Mouse (Mus musculus) E14TG2a.4 (cell line): ENCODE data around the gene Ccdc184.

Experiments
- H3K27me3 ChIP-seq: 2 replicates; pipeline ENCODE4 v1.6.1; 2014; ENCODE audit warnings: low read length, control low read depth; ENCODE audit not compliant: insufficient read depth
- H3K36me3 ChIP-seq: 2 replicates; pipeline ENCODE4 v1.6.1; 2014; ENCODE audit warnings: low read length, control low read depth; ENCODE audit not compliant: insufficient read depth
- H3K4me1 ChIP-seq: replicated peaks from 2 replicates; pipeline ENCODE4 v1.6.1; 2014; ENCODE audit warnings: low read depth, low read length, control low read depth
- H3K4me3 ChIP-seq: replicated peaks from 2 replicates; pipeline ENCODE4 v1.5.1; 2014; ENCODE audit warnings: mild to moderate bottlenecking, low read length
- H3K9me3 ChIP-seq: 2 replicates; pipeline ENCODE4 v1.6.1; 2014; ENCODE audit warnings: low read length, control low read depth
- CTCF ChIP-seq: conservative IDR thresholded peaks from 2 replicates; pipeline ENCODE4 v1.5.1; 2014; ENCODE audit warnings: low read length
- NANOG ChIP-seq: IDR thresholded peaks from 2 replicates; pipeline ENCODE4 v1.6.1; 2014; ENCODE audit warnings: borderline replicate concordance, low read length, mixed read lengths
- POU5F1 ChIP-seq: IDR thresholded peaks from 2 replicates; pipeline ENCODE4 v1.6.1; 2014; ENCODE audit warnings: low read length, borderline replicate concordance

Gene Ccdc184

GRCm38 (mm10) chr15:98162561-98162960 is 4.4 kb upstream of the Ccdc184 start:
- Histone ChIP-seq H3K27me3 (peaks cover 24% of the 10 kb centered on the region), H3K36me3 (no peaks in the 10 kb centered on the region), H3K4me1 (peaks cover 22% of the 10 kb centered on the region), H3K4me3 (no peak overlapping the region), H3K9me3 (0 out of 2 replicates have a peak, but pooled peaks cover 4% of the 10 kb centered on the region)
- TF ChIP-seq POU5F1 = no peak
- TF ChIP-seq CTCF = no peak
- TF ChIP-seq NANOG = no peak

GRCm38 (mm10) chr15:98165525-98165924 is 1.4 kb upstream of the Ccdc184 start, which contains the start of gene Asb8:
Gene Asb8 (minus strand): TSS chr15:98165625.
- Histone ChIP-seq H3K9me3 (0 out of 2 replicates have a peak, but pooled peaks cover 4% of the 10 kb centered on the region), H3K4me1 (peaks cover 32% of the 10 kb centered on the region), H3K4me3 (no peak within 1 kb of the TSS), H3K36me3 (no peaks in the 10 kb centered on the region), H3K27me3 (peaks cover 53% of the 10 kb centered on the region)
- TF ChIP-seq NANOG = no peak
- TF ChIP-seq POU5F1 = no peak
- TF ChIP-seq CTCF = no peak

GRCm38 (mm10) chr15:98167645-98168621 is 975 bp downstream of the Ccdc184 start:
- peak overlapping the region; percentile 81 for H3K4me3 ChIP-seq
- H3K4me1 ChIP-seq = peaks cover 21% of the 10 kb centered on the region
- no peaks in the 10 kb centered on the region for H3K36me3 ChIP-seq
- H3K27me3 ChIP-seq = peaks cover 61% of the 10 kb centered on the region
- TF ChIP-seq CTCF (no peak), NANOG (no peak), POU5F1 (no peak)
- 0 out of 2 replicates have a peak, but pooled peaks cover 4% of the 10 kb centered on the region for H3K9me3 ChIP-seq

- peaks cover 21% of the 10 kb centered on the region for H3K4me1 ChIP-seq
- H3K4me3 ChIP-seq = peak overlapping the region; percentile 81
- TF ChIP-seq CTCF (no peak), POU5F1 (no peak), NANOG (no peak)
- 0 out of 2 replicates have a peak, but pooled peaks cover 4% of the 10 kb centered on the region for H3K9me3 ChIP-seq
- H3K36me3 ChIP-seq = no peaks in the 10 kb centered on the region
- peaks cover 65% of the 10 kb centered on the region for H3K27me3 ChIP-seq
These were observed 1.7 kb downstream of the Ccdc184 start for GRCm38 (mm10) chr15:98168622-98169004.

GRCm38 (mm10) chr15:98170365-98170764 is 3.4 kb downstream of the Ccdc184 start:
- Histone ChIP-seq H3K27me3 (peaks cover 66% of the 10 kb centered on the region), H3K4me1 (peaks cover 21% of the 10 kb centered on the region), H3K36me3 (no peaks in the 10 kb centered on the region), H3K9me3 (0 out of 2 replicates have a peak, but pooled peaks cover 4% of the 10 kb centered on the region), H3K4me3 (no peak overlapping the region)
- TF ChIP-seq NANOG (no peak), CTCF (no peak), POU5F1 (no peak)

- Histone ChIP-seq H3K36me3 (no peaks in the 10 kb centered on the region), H3K4me1 (peaks cover 21% of the 10 kb centered on the region), H3K27me3 (peaks cover 61% of the 10 kb centered on the region), H3K4me3 (no peak overlapping the region), H3K9me3 (0 out of 2 replicates have a peak, but pooled peaks cover 4% of the 10 kb centered on the region)
- TF ChIP-seq POU5F1 (no peak), NANOG (no peak)
These were observed 4.0 kb downstream of the Ccdc184 start for GRCm38 (mm10) chr15:98170917-98171316.

- H3K27me3 ChIP-seq = peaks cover 60% of the 10 kb centered on the region
- TF ChIP-seq NANOG = no peak
- no peak for TF ChIP-seq POU5F1
- no peak for TF ChIP-seq CTCF
- peaks cover 20% of the 10 kb centered on the region for H3K4me1 ChIP-seq
- H3K36me3 ChIP-seq = no peaks in the 10 kb centered on the region
- 0 out of 2 replicates have a peak, but pooled peaks cover under 1% of the 10 kb centered on the region for H3K9me3 ChIP-seq
- no peak overlapping the region for H3K4me3 ChIP-seq
These were observed 5.2 kb downstream of the Ccdc184 start for GRCm38 (mm10) chr15:98172113-98172512.

- Histone ChIP-seq H3K36me3 (no peaks in the 10 kb centered on the region), H3K9me3 (no peaks in the 10 kb centered on the region), H3K4me1 (peaks cover 6% of the 10 kb centered on the region), H3K4me3 (no peak overlapping the region), H3K27me3 (peaks cover 51% of the 10 kb centered on the region)
- TF ChIP-seq POU5F1 (no peak), NANOG (no peak), CTCF (peak; percentile 90)
These were observed 6.9 kb downstream of the Ccdc184 start for GRCm38 (mm10) chr15:98173821-98174220.
